Mouse (Mus musculus) heart, postnatal 25 days (tissue): ENCODE measurements around the gene Nol9. TPM values are rescaled to one million over a fixed set of nuclear protein-coding genes. Genes with fewer than 3 reads are reported as not detected.

ENCODE experiments used
- DNase-seq: peaks from one replicate; pipeline ENCODE4 v3.0.0; 2022; ENCODE audit warnings: low spot score
- intact Hi-C: fragments of 180-260 bp; cut with DNase I; formaldehyde crosslinking; loops from one replicate; pipeline ENCODE4 v1.15.1; 2025
- total RNA-seq, 2 experiments: library from RNA; stranded (reverse); gene quantifications; 2 replicates each; pipeline ENCODE4 v1.2.3; 2021

Nol9 gene
- 1 to 10 TPM; 8.6 to 9.6 TPM for total RNA-seq

DNA sequence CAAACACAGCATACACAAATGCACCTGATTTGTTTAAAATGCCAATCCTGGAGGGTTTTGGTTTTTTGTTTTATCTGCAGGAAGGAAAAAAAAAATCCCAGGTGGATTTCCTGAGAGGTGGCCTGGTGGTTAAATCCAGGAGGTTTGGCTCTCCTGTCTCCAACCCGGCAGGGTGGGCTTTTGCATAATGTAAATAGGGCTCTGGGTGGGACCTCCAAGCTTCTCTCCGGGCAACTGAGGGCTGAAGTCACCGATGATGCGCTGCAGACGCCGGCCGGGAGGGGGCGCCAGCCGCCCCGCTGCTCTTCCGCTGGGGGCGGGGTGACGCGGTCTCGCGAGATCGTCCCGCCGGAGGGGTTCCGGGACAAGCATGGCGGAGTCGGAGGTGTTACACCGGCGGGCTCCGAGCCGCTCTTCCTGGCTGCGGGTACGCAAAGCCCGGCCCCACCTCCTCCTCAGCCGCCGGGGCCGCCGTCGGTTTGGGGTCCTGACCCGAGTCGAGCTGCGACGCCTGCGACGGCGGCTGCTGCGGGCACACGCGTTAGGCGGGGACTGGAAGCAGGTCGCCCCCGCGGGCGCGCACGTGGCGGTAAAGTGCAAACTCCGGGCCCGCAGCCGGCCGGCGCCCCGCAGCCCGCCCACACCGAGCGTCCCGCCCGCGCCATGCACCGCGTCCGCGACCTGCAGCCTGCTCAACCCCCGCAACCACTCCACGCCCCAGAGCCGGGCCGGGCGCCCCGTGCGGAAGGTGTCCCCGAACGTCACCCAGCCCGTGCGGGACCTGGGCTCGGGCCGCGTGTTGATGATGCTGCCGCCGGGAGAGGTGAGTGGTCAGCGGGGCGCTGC, at the start of gene Nol9:
Gene Nol9, plus strand, starts transcription at position 337 of the 846 bp plus-strand sequence.
- intact Hi-C loops = loop anchor here (2.0 kb wide), 1 partner anchor 58 kb away; no protein-coding TSS in a partner anchor
- peak; percentile 86 for DNase-seq

GRCm38 (mm10) chr4:151992091-151992490, 47.0 kb upstream of the Nol9 start:
- intact Hi-C loops = no loop called here
- DNase-seq = no peak

GRCm38 (mm10) chr4:151993035-151993434, 46.1 kb upstream of the Nol9 start:
- no peak for DNase-seq
- intact Hi-C loops = no loop called here

DNA sequence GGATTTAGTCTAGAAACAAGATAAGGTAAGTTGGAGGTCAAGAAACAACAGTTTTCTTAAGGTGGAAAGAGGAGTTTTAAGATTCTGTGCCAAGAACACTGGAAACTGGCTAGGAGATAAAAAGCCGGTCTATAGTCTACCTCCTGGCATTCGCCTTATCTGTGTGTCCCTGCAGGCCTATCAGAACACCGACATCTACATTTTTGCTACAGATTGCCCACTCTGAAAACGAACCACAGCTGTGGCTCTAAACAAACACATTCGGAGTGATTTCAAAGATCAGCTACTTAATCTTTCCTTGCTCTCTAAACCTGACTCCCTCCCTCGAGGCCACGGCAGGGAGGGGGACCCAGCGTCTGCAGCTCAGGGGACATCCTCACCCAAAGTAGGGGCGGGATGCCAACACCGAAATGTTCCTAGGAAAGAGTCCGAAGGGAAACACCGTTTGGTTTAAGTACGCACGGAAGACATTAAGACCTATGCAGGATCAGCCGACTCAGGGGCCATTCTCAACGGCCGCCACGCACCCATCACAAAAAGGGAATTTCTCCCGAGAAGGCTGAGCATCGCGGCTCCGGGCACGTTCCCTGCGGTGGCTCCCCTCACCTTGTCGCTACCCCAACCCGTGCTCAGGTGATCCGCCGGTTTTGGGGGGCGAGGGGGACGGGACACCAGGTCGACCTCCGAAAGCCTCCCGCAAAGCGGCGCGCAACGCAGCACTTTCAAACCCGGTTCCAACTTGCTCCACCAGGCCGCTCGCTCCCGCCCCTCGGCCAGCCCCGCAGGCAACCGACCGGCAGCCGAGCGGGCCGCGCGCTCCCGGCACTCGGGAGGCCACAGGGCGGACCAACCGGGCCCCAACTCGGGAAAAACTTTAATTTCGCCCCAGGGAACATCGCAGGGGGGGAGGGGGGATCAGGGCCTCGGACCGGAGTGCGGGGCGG, 44.6 kb upstream of the Nol9 start:
- no peak for DNase-seq
- intact Hi-C loops = no loop called here

DNA sequence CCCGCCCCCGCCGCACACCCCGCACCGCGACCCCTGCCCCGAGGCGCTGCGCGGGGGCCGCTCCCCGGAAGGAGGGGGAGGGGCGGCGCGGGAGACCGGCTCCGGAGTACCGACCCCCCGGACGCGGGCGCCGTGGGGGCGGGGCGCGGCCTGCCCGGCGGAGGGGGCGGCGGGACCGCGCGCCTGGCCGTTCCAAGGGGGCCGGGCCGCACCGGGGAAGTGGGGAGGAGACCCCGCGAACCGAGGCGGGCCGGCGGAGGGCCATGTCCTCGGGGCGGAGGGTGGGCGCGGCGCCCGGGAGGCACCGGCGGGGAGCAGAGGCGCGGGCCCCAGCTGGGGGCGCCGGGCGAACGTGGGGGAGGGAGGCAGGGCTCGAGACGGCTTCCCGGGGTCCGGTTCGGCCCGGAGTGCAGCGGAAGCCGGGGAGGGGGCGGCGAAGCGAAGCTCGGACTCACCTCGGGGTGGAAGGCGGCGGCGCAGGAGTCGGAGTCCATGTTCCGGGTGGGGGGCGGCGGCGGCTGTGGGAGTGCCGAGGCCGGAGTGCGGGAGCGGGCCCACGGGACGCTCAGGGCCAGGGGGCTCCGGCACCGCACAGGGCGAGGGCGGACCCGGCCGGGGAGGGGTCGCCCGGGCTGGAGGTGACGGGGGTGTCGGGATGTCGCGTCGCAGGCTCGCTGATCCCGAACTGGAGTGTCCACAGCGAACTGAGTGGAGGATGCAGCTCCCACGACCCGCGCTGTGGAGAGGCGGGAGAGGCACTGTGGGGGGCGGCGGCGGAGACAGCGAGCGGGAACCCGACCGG, 43.5 kb upstream of the Nol9 start:
- intact Hi-C loops = no loop called here

DNA sequence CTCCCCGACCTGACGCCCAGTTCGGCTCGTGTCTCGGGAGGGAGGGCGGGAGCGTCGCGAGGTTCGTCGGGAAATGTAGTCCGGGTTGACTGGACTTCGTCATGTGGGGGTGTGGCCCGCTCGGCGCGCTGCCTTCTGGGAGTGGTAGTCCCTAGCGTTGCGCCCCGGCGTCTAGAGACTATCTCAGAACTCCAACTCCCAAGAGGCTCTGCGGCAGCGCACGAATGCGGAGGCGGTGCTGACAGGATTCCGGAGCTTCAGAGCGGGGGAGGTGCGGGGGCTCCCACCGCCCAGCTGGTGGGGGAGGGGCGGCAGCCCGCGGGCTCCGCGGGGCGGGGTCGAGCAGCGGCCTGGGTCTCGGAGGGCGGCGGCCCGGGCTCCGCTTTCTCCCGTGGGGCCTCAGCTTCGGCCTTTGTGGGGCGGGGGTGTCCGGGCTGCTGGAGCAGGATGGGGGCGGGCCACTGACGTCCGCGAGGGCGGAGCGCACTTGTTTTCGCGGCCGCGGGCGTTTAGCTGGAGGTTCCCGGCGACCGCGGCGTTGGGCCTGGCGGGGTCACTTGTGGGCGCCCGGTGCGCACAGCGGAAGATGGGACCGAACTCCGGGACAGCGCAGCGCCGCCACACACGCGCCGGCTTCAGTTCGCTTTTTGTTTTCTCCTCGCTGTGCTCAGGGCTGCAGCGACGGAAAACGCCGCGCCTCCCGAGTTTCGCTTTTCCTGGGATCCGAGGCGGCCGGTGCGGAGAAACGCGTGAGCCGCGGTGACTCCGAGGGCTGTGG, 42.8 kb upstream of the Nol9 start, which contains the start of gene Phf13:
Gene Phf13, minus strand, starts transcription at position 86 of the 778 bp plus-strand sequence.
- DNase-seq = peak; percentile 98
- intact Hi-C loops = no loop called here

More for the DNA sequence above, 43.5 kb upstream of the Nol9 start:
- DNase-seq = peak; percentile 18

- intact Hi-C loops = no loop called here
- no peak for DNase-seq
These were observed 42.2 kb upstream of the Nol9 start for GRCm38 (mm10) chr4:151996951-151997222.

DNA sequence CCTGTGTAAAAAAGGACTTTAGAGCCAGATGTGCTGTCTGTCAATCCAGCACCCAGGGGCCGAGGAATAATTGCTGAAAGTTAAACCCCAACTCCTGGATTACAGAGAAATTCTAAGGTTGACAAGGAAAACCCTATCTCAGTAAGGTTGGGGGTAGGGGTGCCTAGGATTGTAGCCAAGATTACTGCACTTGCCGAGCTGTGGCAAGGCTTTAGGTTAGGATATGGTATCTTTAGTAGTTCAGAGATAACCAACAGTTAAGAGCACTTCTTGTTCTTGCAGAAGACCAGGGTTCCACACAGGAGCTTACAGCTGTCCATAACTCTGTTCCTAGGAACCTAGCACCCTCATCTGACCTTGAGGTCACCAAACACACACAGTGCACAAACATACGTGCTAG, 41.4 kb upstream of the Nol9 start:
- intact Hi-C loops = no loop called here
- no peak for DNase-seq

DNA sequence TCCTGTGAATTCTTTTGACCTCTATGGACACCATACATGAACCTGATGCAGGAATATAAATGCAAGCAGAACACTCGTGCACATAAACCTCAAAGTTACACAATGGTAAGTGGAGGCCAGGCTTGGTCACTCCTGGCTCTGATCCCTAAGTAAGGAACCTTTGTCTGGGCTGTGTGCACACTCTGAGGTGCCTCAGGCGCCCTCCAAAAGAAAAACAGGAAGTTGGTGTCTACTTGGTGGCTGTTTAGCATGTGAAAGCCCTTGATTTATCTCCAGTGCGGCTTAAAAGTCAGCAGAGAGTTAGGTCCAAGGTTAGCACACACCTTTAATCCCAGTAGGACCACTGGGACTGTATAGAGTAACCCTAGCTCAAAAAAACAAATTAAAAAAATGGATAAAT, 39.6 kb upstream of the Nol9 start:
- intact Hi-C loops = no loop called here
- no peak for DNase-seq

GRCm38 (mm10) chr4:152000906-152001305, 38.2 kb upstream of the Nol9 start:
- DNase-seq = no peak
- intact Hi-C loops = no loop called here

GRCm38 (mm10) chr4:152001335-152001734, 37.8 kb upstream of the Nol9 start:
- intact Hi-C loops = no loop called here
- DNase-seq = no peak

- intact Hi-C loops = no loop called here
- DNase-seq = no peak
These were observed 37.1 kb upstream of the Nol9 start for GRCm38 (mm10) chr4:152002063-152002462.

DNA sequence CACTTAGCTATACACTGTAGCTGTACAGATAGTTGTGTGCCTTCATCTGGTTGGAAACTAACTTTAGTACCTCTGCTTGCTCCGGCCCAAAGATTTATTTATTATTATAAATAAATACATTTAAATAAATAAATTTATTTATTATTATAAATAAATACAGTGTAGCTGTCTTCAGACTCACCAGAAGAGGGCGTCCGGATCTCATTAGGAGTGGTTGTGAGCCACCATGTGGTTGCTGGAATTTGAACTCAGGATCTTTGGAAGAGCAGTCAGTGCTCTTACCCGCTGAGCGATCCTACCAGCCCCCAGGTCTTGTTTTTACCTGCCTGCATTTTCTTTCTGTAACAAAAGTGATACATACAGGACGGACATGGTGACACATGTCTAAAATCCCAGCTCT, 33.0 kb upstream of the Nol9 start:
- DNase-seq = no peak
- intact Hi-C loops = no loop called here

GRCm38 (mm10) chr4:152006812-152007211, 32.3 kb upstream of the Nol9 start:
- DNase-seq = no peak
- intact Hi-C loops = no loop called here

DNA sequence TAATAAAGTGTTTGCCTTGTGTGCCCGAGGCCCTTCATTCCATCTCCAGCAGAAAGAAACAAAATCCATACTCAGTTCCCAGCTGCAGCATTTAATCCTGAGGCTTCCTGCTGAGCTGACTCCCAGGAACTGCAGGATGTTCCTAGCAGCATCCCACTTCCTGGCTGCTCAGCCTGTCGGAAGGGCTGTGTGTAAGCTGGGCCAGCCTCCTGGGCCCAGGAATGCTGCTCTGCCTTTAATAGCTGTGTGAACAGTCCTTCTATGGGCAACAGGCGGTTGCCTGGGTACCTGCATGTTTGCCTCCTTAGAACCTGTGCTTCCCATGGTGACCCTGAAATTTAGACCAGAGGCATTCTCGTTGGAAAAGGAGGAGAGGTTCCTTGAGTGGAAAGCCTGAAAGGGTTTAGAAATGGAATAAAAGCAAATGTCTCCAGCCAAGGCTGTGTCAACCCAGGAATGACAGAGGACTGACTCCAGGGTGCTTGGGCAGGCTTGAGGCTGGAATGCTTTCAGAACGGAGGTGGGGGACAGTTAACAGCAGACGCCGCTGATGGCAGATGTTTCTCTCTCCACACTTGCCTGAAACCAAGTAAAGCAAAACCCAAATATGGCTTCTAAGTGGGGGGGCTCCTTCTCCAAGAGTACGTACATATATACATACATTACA, 31.5 kb upstream of the Nol9 start:
- DNase-seq = peak; percentile 23
- intact Hi-C loops = no loop called here

- intact Hi-C loops = no loop called here
- DNase-seq = no peak
These were observed 31.0 kb upstream of the Nol9 start for GRCm38 (mm10) chr4:152008148-152008500.

- peak; percentile 93 for DNase-seq
- intact Hi-C loops = no loop called here
These were observed 30.5 kb upstream of the Nol9 start, which contains the start of gene Klhl21 for GRCm38 (mm10) chr4:152008622-152009075. Gene Klhl21, plus strand, starts transcription at chr4:152008803.

DNA sequence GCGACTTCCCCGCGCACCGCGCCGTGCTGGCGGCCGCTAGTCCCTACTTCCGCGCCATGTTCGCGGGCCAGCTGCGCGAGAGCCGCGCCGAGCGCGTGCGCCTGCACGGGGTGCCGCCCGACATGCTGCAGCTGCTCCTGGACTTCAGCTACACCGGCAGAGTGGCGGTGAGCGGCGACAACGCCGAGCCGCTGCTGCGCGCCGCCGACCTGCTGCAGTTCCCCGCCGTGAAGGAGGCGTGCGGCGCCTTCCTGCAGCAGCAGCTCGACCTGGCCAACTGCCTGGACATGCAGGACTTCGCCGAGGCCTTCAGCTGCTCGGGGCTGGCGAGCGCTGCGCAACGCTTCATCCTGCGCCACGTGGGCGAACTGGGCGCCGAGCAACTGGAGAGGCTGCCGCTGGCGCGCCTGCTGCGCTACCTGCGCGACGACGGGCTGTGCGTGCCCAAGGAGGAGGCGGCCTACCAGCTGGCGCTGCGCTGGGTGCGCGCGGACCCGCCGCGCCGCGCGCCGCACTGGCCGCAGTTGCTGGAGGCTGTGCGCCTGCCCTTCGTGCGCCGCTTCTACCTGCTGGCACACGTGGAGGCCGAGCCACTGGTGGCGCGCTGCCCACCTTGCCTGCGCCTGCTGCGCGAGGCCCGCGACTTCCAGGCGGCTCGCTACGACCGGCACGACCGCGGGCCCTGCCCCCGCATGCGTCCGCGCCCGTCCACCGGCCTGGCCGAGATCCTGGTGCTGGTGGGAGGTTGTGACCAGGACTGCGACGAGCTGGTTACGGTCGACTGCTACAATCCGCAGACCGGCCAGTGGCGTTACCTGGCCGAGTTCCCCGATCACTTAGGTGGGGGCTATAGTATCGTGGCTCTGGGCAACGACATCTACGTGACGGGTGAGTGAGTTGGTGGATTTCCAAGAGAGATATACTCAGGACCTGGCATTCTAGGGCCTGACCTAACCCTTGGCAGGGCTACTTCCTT, 29.8 kb upstream of the Nol9 start:
- intact Hi-C loops = no loop called here

More for the DNA sequence above, 29.8 kb upstream of the Nol9 start:
- no peak for DNase-seq
